Mouse (Mus musculus): ENCODE measurements at regions not wholly inside any gene's neighbourhood (a gene's known extent, or its start where the extent isn't known, plus 50 kb on each side); places are given as distances from the start of the nearest gene placed in this dataset.
A peak's percentile ranks its signal among the peaks of the same experiment; 100 is the strongest.

DNA sequence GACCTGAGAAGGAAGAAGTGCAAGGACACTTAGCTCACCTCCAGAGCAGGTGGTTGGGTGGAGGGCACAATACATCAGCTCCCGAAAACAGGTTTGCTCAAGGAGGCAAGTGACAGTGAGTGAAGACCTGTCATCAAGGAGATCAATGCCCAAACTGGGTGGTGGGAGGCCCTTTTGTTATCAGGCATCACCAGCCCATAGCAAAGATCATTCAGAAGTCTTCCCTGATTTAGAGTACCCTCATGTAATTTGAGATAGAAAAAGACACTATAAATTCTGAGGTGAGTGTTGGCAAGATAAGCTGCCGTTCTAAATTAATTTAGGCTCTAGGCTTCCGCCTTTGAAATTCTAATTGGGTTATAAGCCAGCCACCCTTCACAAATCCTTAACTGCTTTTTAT lies 76.1 kb upstream of the Tmem164 start:
- H3K9ac ChIP-seq (ENCODE audit: low read length), result no peak overlapping the region
- WGBS, result 70% methylated on average over 3 of the region's 3 CpGs
- H3K27me3 ChIP-seq (ENCODE audit: control insufficient read depth, insufficient read depth, low read length), result no peaks in the 10 kb centered on the region
- no peaks in the 10 kb centered on the region for H3K36me3 ChIP-seq (ENCODE audit: control insufficient read depth, insufficient read depth, low read length)
- no peaks in the 10 kb centered on the region for H3K4me1 ChIP-seq (ENCODE audit: control insufficient read depth in 2 of 2, insufficient read depth in 2 of 2, low read length in 2 of 2)
- H3K4me3 ChIP-seq (ENCODE audit: control insufficient read depth in 1 of 2, insufficient read depth in 1 of 2, low read depth in 1 of 2, low read length in 2 of 2), result no peak overlapping the region
- ATAC-seq (ENCODE audit: insufficient number of reproducible peaks, insufficient read depth, low FRiP score, low read depth), result no peak
- no peak overlapping the region for H3K4me2 ChIP-seq (ENCODE audit: low read length)
- no peaks in the 10 kb centered on the region for H3K9me3 ChIP-seq (ENCODE audit: control insufficient read depth, low read length)
- H3K27ac ChIP-seq (replicated peaks in 1 of 2; ENCODE audit: control insufficient read depth in 1 of 2, insufficient read depth in 1 of 2, low read depth in 2 of 2, low read length in 2 of 2), result no peak overlapping the region

DNA sequence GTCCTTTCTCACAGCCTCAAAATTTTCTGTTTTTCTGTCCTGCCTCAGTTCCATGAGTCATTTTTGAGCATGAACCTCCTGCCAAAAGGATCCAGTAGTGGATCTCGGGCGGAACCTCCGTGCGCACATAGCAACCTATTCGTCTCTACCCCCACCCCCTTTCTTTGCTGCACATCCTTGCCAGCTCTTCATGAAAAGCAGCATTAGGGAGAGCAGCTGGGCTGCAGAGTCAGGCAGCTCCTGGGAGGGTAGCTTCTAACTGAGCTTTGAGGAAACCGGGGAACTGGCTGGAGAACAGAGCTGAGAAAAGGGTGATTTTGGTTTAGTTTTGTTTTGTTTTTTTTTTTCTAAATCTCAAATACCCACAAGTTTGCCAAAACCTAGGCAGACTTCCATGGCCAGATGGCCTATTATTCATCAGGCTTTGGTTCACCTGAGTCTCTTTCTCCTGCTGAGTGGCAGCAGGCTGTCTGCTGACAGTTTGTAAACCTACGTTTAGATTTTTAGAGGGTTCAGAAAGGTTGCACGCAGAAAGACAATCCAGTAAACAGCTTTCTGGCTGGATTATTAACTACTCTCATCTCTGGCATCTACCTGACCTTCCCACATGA lies 74.5 kb upstream of the Tmem164 start:
- no peaks in the 10 kb centered on the region for H3K27me3 ChIP-seq (ENCODE audit: control insufficient read depth, insufficient read depth, low read length)
- H3K9ac ChIP-seq (ENCODE audit: low read length), result no peak overlapping the region
- H3K36me3 ChIP-seq (ENCODE audit: control insufficient read depth, insufficient read depth, low read length), result no peaks in the 10 kb centered on the region
- WGBS, result 79% methylated on average over 8 of the region's 8 CpGs
- H3K9me3 ChIP-seq (ENCODE audit: control insufficient read depth, low read length), result no peaks in the 10 kb centered on the region
- no peak overlapping the region for H3K27ac ChIP-seq (replicated peaks in 1 of 2; ENCODE audit: control insufficient read depth in 1 of 2, insufficient read depth in 1 of 2, low read depth in 2 of 2, low read length in 2 of 2)
- no peak overlapping the region for H3K4me3 ChIP-seq (ENCODE audit: control insufficient read depth in 1 of 2, insufficient read depth in 1 of 2, low read depth in 1 of 2, low read length in 2 of 2)
- H3K4me2 ChIP-seq (ENCODE audit: low read length), result no peak overlapping the region
- ATAC-seq (ENCODE audit: insufficient number of reproducible peaks, insufficient read depth, low FRiP score, low read depth), result no peak
- no peaks in the 10 kb centered on the region for H3K4me1 ChIP-seq (ENCODE audit: control insufficient read depth in 2 of 2, insufficient read depth in 2 of 2, low read length in 2 of 2)

- no peak overlapping the region for H3K9ac ChIP-seq (ENCODE audit: low read length)
- H3K9me3 ChIP-seq (ENCODE audit: control insufficient read depth, low read length), result no peaks in the 10 kb centered on the region
- no peak for ATAC-seq (ENCODE audit: insufficient number of reproducible peaks, insufficient read depth, low FRiP score, low read depth)
- H3K36me3 ChIP-seq (ENCODE audit: control insufficient read depth, insufficient read depth, low read length), result no peaks in the 10 kb centered on the region
- H3K4me3 ChIP-seq (ENCODE audit: control insufficient read depth in 1 of 2, insufficient read depth in 1 of 2, low read depth in 1 of 2, low read length in 2 of 2), result no peak overlapping the region
- H3K27ac ChIP-seq (replicated peaks in 1 of 2; ENCODE audit: control insufficient read depth in 1 of 2, insufficient read depth in 1 of 2, low read depth in 2 of 2, low read length in 2 of 2), result no peak overlapping the region
- H3K4me1 ChIP-seq (ENCODE audit: control insufficient read depth in 2 of 2, insufficient read depth in 2 of 2, low read length in 2 of 2), result no peaks in the 10 kb centered on the region
- H3K27me3 ChIP-seq (ENCODE audit: control insufficient read depth, insufficient read depth, low read length), result no peaks in the 10 kb centered on the region
- WGBS, result 79% methylated on average over 11 of the region's 11 CpGs
- no peak overlapping the region for H3K4me2 ChIP-seq (ENCODE audit: low read length)
These were observed 64.9 kb upstream of the Tmem164 start for GRCm38 (mm10) chrX:142616189-142616872.

DNA sequence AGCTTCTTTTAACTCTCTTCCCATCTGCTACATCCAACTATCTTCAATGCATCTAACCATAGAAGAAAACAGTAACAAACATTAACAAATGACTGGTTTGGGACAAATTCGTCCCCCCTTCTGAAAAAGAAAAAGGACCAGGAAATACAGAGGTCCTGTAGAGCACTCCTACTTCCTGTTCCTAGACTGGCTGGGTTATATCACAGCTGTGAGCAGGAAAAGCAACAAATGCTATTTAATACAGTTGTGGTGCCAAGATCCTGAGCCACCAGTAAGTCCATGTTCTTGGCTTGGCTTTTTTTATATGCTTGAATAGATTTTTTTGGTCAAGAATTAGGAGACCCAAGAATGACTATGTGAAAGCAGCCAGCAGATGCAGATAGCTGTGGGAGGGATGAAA lies 62.8 kb upstream of the Tmem164 start:
- Histone ChIP-seq H3K27me3 (ENCODE audit: control insufficient read depth, insufficient read depth, low read length) (no peaks in the 10 kb centered on the region), H3K9ac (ENCODE audit: low read length) (no peak overlapping the region), H3K9me3 (ENCODE audit: control insufficient read depth, low read length) (no peaks in the 10 kb centered on the region), H3K4me3 (ENCODE audit: control insufficient read depth in 1 of 2, insufficient read depth in 1 of 2, low read depth in 1 of 2, low read length in 2 of 2) (no peak overlapping the region), H3K27ac (replicated peaks in 1 of 2; ENCODE audit: control insufficient read depth in 1 of 2, insufficient read depth in 1 of 2, low read depth in 2 of 2, low read length in 2 of 2) (0 out of 4 replicates have a peak overlapping the region, but pooled peaks of 1 of the 2 experiments have one; percentile 37), H3K4me2 (ENCODE audit: low read length) (no peak overlapping the region), H3K4me1 (ENCODE audit: control insufficient read depth in 2 of 2, insufficient read depth in 2 of 2, low read length in 2 of 2) (no peaks in the 10 kb centered on the region), H3K36me3 (ENCODE audit: control insufficient read depth, insufficient read depth, low read length) (no peaks in the 10 kb centered on the region)
- 29% methylated on average over 1 of the region's 1 CpGs for WGBS
- ATAC-seq (ENCODE audit: insufficient number of reproducible peaks, insufficient read depth, low FRiP score, low read depth), result no peak

DNA sequence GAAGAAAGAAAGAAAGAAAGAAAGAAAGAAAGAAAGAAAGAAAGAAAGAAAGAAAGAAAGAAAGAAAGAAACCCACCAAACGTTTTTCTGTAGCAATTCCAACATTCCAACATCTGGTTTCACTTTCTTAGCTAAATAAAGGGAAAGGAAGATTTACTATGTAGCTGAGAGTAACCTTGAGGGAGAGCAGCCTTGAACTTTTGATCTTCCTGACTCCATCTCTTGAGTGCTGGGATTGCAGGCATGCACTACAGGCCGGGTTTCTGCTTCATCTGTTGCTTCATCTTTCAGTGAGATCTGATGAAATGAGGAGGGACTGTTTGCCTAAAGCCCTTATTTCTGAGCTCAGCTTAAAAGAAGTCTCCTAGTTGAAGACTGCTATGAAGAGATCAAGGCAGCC lies 57.8 kb upstream of the Tmem164 start:
- no peak for ATAC-seq (ENCODE audit: insufficient number of reproducible peaks, insufficient read depth, low FRiP score, low read depth)
- Histone ChIP-seq H3K4me1 (ENCODE audit: control insufficient read depth in 2 of 2, insufficient read depth in 2 of 2, low read length in 2 of 2) (no peaks in the 10 kb centered on the region), H3K9me3 (ENCODE audit: control insufficient read depth, low read length) (no peaks in the 10 kb centered on the region), H3K4me3 (ENCODE audit: control insufficient read depth in 1 of 2, insufficient read depth in 1 of 2, low read depth in 1 of 2, low read length in 2 of 2) (no peak overlapping the region), H3K27me3 (ENCODE audit: control insufficient read depth, insufficient read depth, low read length) (no peaks in the 10 kb centered on the region), H3K36me3 (ENCODE audit: control insufficient read depth, insufficient read depth, low read length) (no peaks in the 10 kb centered on the region), H3K9ac (ENCODE audit: low read length) (no peak overlapping the region), H3K4me2 (ENCODE audit: low read length) (no peak overlapping the region), H3K27ac (replicated peaks in 1 of 2; ENCODE audit: control insufficient read depth in 1 of 2, insufficient read depth in 1 of 2, low read depth in 2 of 2, low read length in 2 of 2) (no peak overlapping the region)
- 28% methylated on average over 2 of the region's 2 CpGs for WGBS

DNA sequence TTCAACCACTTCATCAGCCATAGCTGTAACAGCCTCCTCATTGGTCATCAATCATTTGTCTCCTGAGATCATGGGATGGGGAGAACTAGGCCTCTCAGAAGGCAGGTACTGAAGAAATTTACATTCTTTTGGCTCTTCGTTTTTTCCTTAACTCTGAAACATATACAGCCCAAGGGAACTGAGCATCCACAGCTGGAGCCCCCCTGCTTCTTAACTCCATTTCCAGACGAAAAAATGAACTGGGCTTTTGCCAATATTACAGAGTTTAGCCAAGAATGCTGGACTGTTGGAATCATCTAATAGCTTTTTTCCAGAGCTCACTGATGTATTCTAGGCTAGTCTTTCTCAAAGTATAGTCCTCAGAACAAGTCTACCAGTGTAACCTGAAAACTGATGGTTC lies 57.3 kb upstream of the Tmem164 start:
- H3K9ac ChIP-seq (ENCODE audit: low read length), result no peak overlapping the region
- no peaks in the 10 kb centered on the region for H3K36me3 ChIP-seq (ENCODE audit: control insufficient read depth, insufficient read depth, low read length)
- H3K4me2 ChIP-seq (ENCODE audit: low read length), result no peak overlapping the region
- H3K9me3 ChIP-seq (ENCODE audit: control insufficient read depth, low read length), result no peaks in the 10 kb centered on the region
- ATAC-seq (ENCODE audit: insufficient number of reproducible peaks, insufficient read depth, low FRiP score, low read depth), result no peak
- H3K27me3 ChIP-seq (ENCODE audit: control insufficient read depth, insufficient read depth, low read length), result no peaks in the 10 kb centered on the region
- H3K4me3 ChIP-seq (ENCODE audit: control insufficient read depth in 1 of 2, insufficient read depth in 1 of 2, low read depth in 1 of 2, low read length in 2 of 2), result no peak overlapping the region
- H3K4me1 ChIP-seq (ENCODE audit: control insufficient read depth in 2 of 2, insufficient read depth in 2 of 2, low read length in 2 of 2), result no peaks in the 10 kb centered on the region
- 47% methylated on average over 2 of the region's 2 CpGs for WGBS
- H3K27ac ChIP-seq (replicated peaks in 1 of 2; ENCODE audit: control insufficient read depth in 1 of 2, insufficient read depth in 1 of 2, low read depth in 2 of 2, low read length in 2 of 2), result no peak overlapping the region

Measured in heart, embryonic 14.5 days (tissue).